Mouse (Mus musculus) hematopoietic multipotent progenitor cell, adult 10-12 weeks (in vitro differentiated cells): ENCODE results near the gene Robo1. TPM values are rescaled to one million over a fixed set of nuclear protein-coding genes. Genes with fewer than 3 reads are reported as not detected.

ENCODE experiments used
- polyA plus RNA-seq: library from polyadenylated mRNA; stranded (reverse); fragments of >175 nt; gene quantifications from 2 replicates; pipeline ENCODE4 v1.2.3, GENCODE M21; 2012; ENCODE audit warnings: low replicate concordance

The Robo1 gene
- 0.55 and 0.76 TPM in 2 replicates for polyA plus RNA-seq

DNA sequence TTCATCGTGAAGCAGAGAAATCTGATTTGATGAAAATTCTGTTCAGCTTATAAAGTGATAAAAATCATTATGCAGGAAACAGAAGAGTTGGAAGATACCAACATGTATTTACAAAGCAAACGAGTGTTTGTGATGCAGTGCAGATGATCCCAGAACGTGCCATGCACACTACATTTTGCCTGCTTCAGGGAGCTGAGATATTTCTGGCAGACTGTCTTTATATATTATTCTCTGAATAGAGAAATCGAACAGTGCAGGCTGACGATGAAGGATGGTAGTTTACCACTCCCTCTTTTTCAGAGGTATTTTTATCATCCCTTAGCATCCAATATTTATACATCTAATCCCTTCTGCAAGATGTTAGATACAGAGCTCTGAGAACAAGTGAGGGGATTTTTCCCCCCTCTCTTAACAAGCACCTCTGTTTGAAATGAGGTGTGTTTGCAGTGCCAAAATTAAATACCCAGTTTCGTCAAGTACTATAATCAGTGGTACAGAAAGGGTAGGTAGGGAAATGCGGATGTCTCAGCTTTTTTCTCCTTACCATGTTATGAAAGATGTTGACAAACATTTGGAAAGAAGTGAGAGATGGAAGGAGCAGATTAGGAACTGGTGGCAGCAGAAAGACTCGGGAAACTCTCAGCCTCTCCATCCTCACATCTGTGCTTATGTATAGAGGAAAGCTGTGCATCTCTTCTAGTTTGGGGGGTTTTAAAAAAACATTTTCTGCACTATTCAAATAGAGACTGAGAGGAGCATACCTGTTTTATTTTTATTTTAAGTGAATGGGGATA lies at the start of gene Robo1:
TSS of gene Robo1 (plus strand) at position 770 of the 794 bp plus-strand sequence.

